Mouse (Mus musculus) heart, embryonic 12.5 days (tissue): Measurements from ENCODE around the gene Siah3. TPM values are rescaled to one million over a fixed set of nuclear protein-coding genes. Genes with fewer than 3 reads are reported as not detected.

Experiments used
- ATAC-seq: fragments of 200-750 bp; cut with Nextera tagmentation; 2 replicates; pipeline ENCODE4 v1.8.0; 2017; ENCODE audit warnings: moderate TSS enrichment, moderate library complexity; ENCODE audit not compliant: insufficient number of reproducible peaks, low FRiP score
- H3K27ac ChIP-seq: fragments of 300-500 bp; sonication (generic); 2 replicates; pipeline ENCODE4 v1.5.1; 2016; ENCODE audit warnings: mild to moderate bottlenecking, moderate library complexity; ENCODE audit not compliant: poor library complexity, severe bottlenecking
- H3K27me3 ChIP-seq: fragments of 300-500 bp; sonication (generic); replicated peaks from 2 replicates; pipeline ENCODE4 v1.6.1; 2016; ENCODE audit warnings: mild to moderate bottlenecking, moderate library complexity
- H3K36me3 ChIP-seq: fragments of 300-500 bp; sonication (generic); 2 replicates; pipeline ENCODE4 v1.6.1; 2016; ENCODE audit warnings: mild to moderate bottlenecking, moderate library complexity
- H3K4me1 ChIP-seq: fragments of 300-500 bp; sonication (generic); replicated peaks from 2 replicates; pipeline ENCODE4 v1.6.1; 2016; ENCODE audit warnings: mild to moderate bottlenecking
- H3K4me2 ChIP-seq: fragments of 300-500 bp; sonication (generic); 2 replicates; pipeline ENCODE4 v1.6.1; 2016; ENCODE audit warnings: mild to moderate bottlenecking, moderate library complexity
- H3K4me3 ChIP-seq: fragments of 300-500 bp; sonication (generic); 2 replicates; pipeline ENCODE4 v1.5.1; 2016; ENCODE audit warnings: mild to moderate bottlenecking
- H3K9ac ChIP-seq: fragments of 300-500 bp; sonication (generic); 2 replicates; pipeline ENCODE4 v1.6.1; 2016; ENCODE audit warnings: mild to moderate bottlenecking, moderate library complexity
- H3K9me3 ChIP-seq: fragments of 300-500 bp; sonication (generic); replicated peaks from 2 replicates; pipeline ENCODE4 v1.6.1; 2016; ENCODE audit warnings: mild to moderate bottlenecking, moderate library complexity
- WGBS: fragments of 180-500 bp; shearing (Covaris S2); methylation state at CpG from one replicate; pipeline ENCODE4 v1.1.7; 2016; 5-methylcytosine and 5-hydroxymethylcytosine counted together
- polyA plus RNA-seq: library from polyadenylated mRNA; unstranded; fragments of >200 nt; fragmentation: Nextera tagmentation; extraction: Ambion mirVana; gene quantifications from 2 replicates; pipeline ENCODE4 v1.2.1, GENCODE M21; 2016

Siah3 gene
- polyA plus RNA-seq, 1 experiment from 2014 or later: not detected

GRCm38 (mm10) chr14:75463171-75463570 lies 7.4 kb downstream of the Siah3 start:
- 78% methylated on average over 4 of the region's 4 CpGs for WGBS
- no peak for ATAC-seq

GRCm38 (mm10) chr14:75468941-75469340 lies 13.2 kb downstream of the Siah3 start:
- Histone ChIP-seq H3K4me3 (no peak overlapping the region), H3K4me2 (no peak overlapping the region), H3K27ac (no peak overlapping the region), H3K9ac (no peak overlapping the region), H3K27me3 (no peaks in the 10 kb centered on the region), H3K9me3 (no peaks in the 10 kb centered on the region), H3K4me1 (peaks cover 2% of the 10 kb centered on the region; the same call in 1 of the 2 replicates), H3K36me3 (no peaks in the 10 kb centered on the region)
- WGBS: 72% methylated on average over 4 of the region's 4 CpGs
- no peak for ATAC-seq

More at GRCm38 (mm10) chr14:75463171-75463570, 7.4 kb downstream of the Siah3 start:
- Histone ChIP-seq H3K36me3 (no peaks in the 10 kb centered on the region), H3K4me3 (no peak overlapping the region), H3K4me1 (peaks cover 9% of the 10 kb centered on the region; the same call in 1 of the 2 replicates), H3K4me2 (no peak overlapping the region), H3K27me3 (peaks cover 4% of the 10 kb centered on the region; the same call in 1 of the 2 replicates), H3K27ac (no peak overlapping the region), H3K9me3 (0 out of 2 replicates have a peak, but pooled peaks cover 7% of the 10 kb centered on the region), H3K9ac (no peak overlapping the region)

GRCm38 (mm10) chr14:75473061-75473930 lies 17.5 kb downstream of the Siah3 start:
- no peaks in the 10 kb centered on the region for H3K27me3 ChIP-seq
- no peak for ATAC-seq
- H3K9me3 ChIP-seq: no peaks in the 10 kb centered on the region
- H3K4me2 ChIP-seq: no peak overlapping the region
- WGBS: 68% methylated on average over 9 of the region's 9 CpGs
- H3K9ac ChIP-seq: no peak overlapping the region
- no peak overlapping the region for H3K4me3 ChIP-seq
- no peaks in the 10 kb centered on the region for H3K36me3 ChIP-seq
- peaks cover 2% of the 10 kb centered on the region; the same call in 1 of the 2 replicates for H3K4me1 ChIP-seq
- no peak overlapping the region for H3K27ac ChIP-seq

GRCm38 (mm10) chr14:75475887-75476286 lies 20.1 kb downstream of the Siah3 start:
- Histone ChIP-seq H3K4me3 (no peak overlapping the region), H3K4me1 (peaks cover 2% of the 10 kb centered on the region; the same call in 1 of the 2 replicates), H3K27ac (no peak overlapping the region), H3K9ac (no peak overlapping the region), H3K27me3 (no peaks in the 10 kb centered on the region), H3K36me3 (no peaks in the 10 kb centered on the region), H3K9me3 (no peaks in the 10 kb centered on the region), H3K4me2 (no peak overlapping the region)
- WGBS: 91% methylated on average over 2 of the region's 2 CpGs
- ATAC-seq: no peak

GRCm38 (mm10) chr14:75482231-75483175 lies 26.7 kb downstream of the Siah3 start:
- no peaks in the 10 kb centered on the region for H3K36me3 ChIP-seq
- H3K27ac ChIP-seq: no peak overlapping the region
- no peak overlapping the region for H3K4me3 ChIP-seq
- H3K27me3 ChIP-seq: 0 out of 2 replicates have a peak, but pooled peaks cover 8% of the 10 kb centered on the region
- 71% methylated on average over 15 of the region's 15 CpGs for WGBS
- no peaks in the 10 kb centered on the region for H3K4me1 ChIP-seq
- H3K9me3 ChIP-seq: no peaks in the 10 kb centered on the region
- ATAC-seq: no peak
- no peak overlapping the region for H3K4me2 ChIP-seq
- H3K9ac ChIP-seq: no peak overlapping the region

GRCm38 (mm10) chr14:75483176-75483546 lies 27.4 kb downstream of the Siah3 start:
- H3K27ac ChIP-seq: no peak overlapping the region
- no peaks in the 10 kb centered on the region for H3K9me3 ChIP-seq
- H3K27me3 ChIP-seq: 0 out of 2 replicates have a peak, but pooled peaks cover 8% of the 10 kb centered on the region
- H3K4me1 ChIP-seq: no peaks in the 10 kb centered on the region
- H3K36me3 ChIP-seq: no peaks in the 10 kb centered on the region
- H3K4me3 ChIP-seq: no peak overlapping the region
- ATAC-seq: no peak
- 87% methylated on average over 6 of the region's 6 CpGs for WGBS
- no peak overlapping the region for H3K9ac ChIP-seq
- no peak overlapping the region for H3K4me2 ChIP-seq

GRCm38 (mm10) chr14:75487932-75488331 lies 32.1 kb downstream of the Siah3 start:
- ATAC-seq: no peak
- no peak overlapping the region for H3K27ac ChIP-seq
- H3K4me3 ChIP-seq: no peak overlapping the region
- H3K4me1 ChIP-seq: peaks cover 10% of the 10 kb centered on the region
- no peaks in the 10 kb centered on the region for H3K36me3 ChIP-seq
- no peaks in the 10 kb centered on the region for H3K9me3 ChIP-seq
- WGBS: 80% methylated on average over 7 of the region's 7 CpGs
- H3K4me2 ChIP-seq: no peak overlapping the region
- H3K9ac ChIP-seq: no peak overlapping the region
- 0 out of 2 replicates have a peak, but pooled peaks cover 10% of the 10 kb centered on the region for H3K27me3 ChIP-seq

- Histone ChIP-seq H3K4me2 (no peak overlapping the region), H3K4me1 (peaks cover 10% of the 10 kb centered on the region), H3K27ac (no peak overlapping the region), H3K9ac (no peak overlapping the region), H3K36me3 (no peaks in the 10 kb centered on the region), H3K27me3 (0 out of 2 replicates have a peak, but pooled peaks cover 6% of the 10 kb centered on the region), H3K9me3 (0 out of 2 replicates have a peak, but pooled peaks cover under 1% of the 10 kb centered on the region), H3K4me3 (no peak overlapping the region)
- 80% methylated on average over 14 of the region's 14 CpGs for WGBS
- no peak for ATAC-seq
These were observed 37.9 kb downstream of the Siah3 start for GRCm38 (mm10) chr14:75493555-75494194.

- Histone ChIP-seq H3K9me3 (0 out of 2 replicates have a peak, but pooled peaks cover 6% of the 10 kb centered on the region), H3K27ac (no peak overlapping the region), H3K4me1 (peaks cover 10% of the 10 kb centered on the region), H3K27me3 (0 out of 2 replicates have a peak, but pooled peaks cover 6% of the 10 kb centered on the region), H3K9ac (no peak overlapping the region), H3K4me3 (no peak overlapping the region), H3K4me2 (no peak overlapping the region), H3K36me3 (no peaks in the 10 kb centered on the region)
- no peak for ATAC-seq
- WGBS: 68% methylated on average over 6 of the region's 6 CpGs
These were observed 39.1 kb downstream of the Siah3 start for GRCm38 (mm10) chr14:75494926-75495325.

GRCm38 (mm10) chr14:75501501-75501990 lies 45.8 kb downstream of the Siah3 start:
- ATAC-seq: no peak
- peaks cover 6% of the 10 kb centered on the region; the same call in 1 of the 2 replicates for H3K4me1 ChIP-seq
- no peak overlapping the region for H3K27ac ChIP-seq
- no peaks in the 10 kb centered on the region for H3K27me3 ChIP-seq
- no peaks in the 10 kb centered on the region for H3K36me3 ChIP-seq
- H3K9ac ChIP-seq: no peak overlapping the region
- WGBS: 73% methylated on average over 3 of the region's 3 CpGs
- H3K9me3 ChIP-seq: 0 out of 2 replicates have a peak, but pooled peaks cover 6% of the 10 kb centered on the region
- no peak overlapping the region for H3K4me2 ChIP-seq
- H3K4me3 ChIP-seq: no peak overlapping the region
